Mouse (Mus musculus): ENCODE measurements around the gene Cyp4f14.

GRCm38 (mm10) chr17:32890852-32891238, 26.3 kb downstream of the Cyp4f14 start:
- no peak for TF ChIP-seq CTCF (IDR thresholded peaks at IDR 0.05; ENCODE audit: extremely low read depth, insufficient read length, insufficient replicate concordance, low read depth, low read length)
- TF ChIP-seq POLR2A (IDR thresholded peaks at IDR 0.05; ENCODE audit: low read depth, low read length): no peak

Data from small intestine, adult 2 months (tissue).